Mouse (Mus musculus) liver, adult (tissue): ENCODE measurements at regions not wholly inside any gene's neighbourhood (a gene's known extent, or its start where the extent isn't known, plus 50 kb on each side); places are given as distances from the start of the nearest gene placed in this dataset.

Experiments
- GATA4 ChIP-seq: IDR thresholded peaks from 2 replicates; pipeline ENCODE4 v1.6.1; 2014; ENCODE audit warnings: mild to moderate bottlenecking, low read length; ENCODE audit not compliant: insufficient replicate concordance

DNA sequence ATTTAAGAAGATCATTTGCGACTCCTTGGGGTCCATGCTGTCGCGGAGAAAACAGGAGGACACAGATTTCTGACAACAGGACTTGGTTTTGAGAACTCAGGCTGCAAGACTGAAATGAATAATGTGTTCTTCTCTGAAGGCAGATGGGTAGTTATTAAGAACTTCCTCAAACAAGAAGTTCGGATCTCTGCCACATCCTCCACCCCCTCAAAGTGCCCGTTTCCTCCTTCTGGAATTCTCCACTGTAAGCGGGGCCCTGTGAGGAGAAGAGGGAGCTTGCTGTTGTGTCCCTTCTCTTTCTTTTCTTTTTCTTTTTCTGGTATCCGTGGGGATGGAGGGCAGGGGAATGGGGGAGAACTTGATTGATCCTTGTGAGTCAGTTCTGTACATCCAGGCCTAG, 118.9 kb downstream of the 1700020N01Rik start:
- TF ChIP-seq GATA4, result no peak

DNA sequence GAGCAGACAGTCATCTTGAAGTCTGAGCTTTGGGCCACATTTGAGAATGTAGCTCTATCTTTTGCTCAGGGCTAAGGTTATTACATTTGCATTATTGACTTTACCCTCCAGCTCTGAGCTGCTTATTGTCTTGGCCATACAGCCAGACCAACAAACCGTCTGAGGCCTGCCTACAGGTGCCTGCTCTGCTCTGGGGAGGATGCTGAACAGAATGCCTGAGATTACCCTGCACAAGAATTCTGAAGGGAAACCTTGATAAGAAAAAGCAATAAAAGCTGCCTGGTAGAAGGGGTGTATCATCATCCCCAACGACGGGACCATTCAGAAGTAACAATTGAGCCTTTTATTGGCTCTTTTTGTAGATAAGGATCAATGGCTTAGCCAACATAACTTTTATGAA, 119.9 kb downstream of the 1700020N01Rik start:
- no peak for TF ChIP-seq GATA4

DNA sequence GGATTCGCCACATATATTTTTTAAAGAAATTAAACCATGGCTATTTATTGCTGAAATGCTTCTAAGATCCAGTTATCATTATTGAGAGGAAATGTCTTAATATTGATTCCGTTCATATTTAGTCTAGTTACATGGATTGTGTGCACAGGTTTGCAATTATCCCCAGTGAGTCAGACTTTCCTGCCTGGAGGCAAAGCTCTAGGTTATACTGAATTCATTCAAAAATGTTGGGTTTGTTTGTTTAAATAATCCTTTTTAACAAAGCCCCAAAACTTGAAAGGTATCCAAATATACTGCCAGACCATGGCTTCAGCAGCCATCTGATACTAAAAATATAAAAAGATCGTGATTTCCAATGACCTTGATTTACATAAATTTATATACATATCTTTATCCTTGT, 122.5 kb downstream of the 1700020N01Rik start:
- TF ChIP-seq GATA4, result no peak

DNA sequence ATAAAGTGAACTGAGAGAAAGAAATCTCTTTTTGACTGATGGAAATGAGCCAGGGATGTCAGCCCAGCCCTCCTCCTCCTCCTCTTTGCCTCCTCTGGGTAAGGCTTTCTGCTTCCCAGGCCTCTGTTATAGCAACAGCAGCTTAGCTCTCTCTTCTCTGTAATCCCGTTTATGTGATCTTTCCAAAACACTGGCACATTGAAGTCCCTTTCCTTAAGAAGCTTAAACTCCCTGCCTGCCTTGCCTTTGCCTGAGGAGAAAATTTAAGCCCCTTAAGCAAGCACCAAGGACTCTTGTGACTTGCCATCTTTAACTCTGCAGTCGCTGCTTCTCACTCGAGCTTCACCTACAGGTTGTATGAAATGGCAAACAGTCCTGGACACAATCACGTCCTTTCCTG, 125.2 kb downstream of the 1700020N01Rik start:
- no peak for TF ChIP-seq GATA4

DNA sequence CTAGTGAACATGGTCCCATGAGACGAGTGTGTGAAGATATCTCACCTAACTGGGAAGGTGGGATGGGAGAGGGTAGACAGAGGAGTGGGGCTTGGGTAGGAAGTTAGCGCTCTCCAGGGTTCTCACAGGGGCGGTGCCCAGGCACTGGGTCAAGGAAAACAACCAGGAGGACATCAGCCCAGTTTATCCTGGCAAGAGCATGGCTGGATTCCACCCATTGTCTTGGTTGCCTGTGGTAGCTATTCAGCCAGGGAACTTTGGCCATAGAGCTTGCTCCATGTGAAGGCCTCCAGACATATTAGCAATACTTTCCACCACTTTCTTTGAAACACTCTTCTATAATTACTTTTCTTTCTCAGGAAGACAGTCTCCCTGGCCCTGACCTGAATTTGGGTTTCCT, 131.4 kb downstream of the 1700020N01Rik start:
- TF ChIP-seq GATA4, result no peak

DNA sequence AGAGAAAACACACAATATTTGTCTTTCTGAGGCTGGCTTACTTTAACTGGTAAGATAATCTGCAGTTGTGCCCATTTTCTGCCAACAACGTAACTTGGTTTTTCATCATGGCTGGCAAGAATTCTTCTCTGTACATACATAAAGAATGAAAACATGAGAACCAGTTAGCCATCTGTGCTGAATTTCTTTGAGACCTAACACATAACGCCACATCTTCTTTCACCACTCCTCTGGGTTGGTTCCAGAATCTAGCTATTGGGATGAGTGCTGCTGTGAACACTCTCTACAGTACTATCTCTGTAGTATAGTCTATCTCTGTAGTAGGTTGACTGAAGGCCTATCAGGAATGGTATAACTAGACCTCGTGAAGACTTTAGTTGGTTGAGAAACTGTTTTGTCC, 132.1 kb downstream of the 1700020N01Rik start:
- TF ChIP-seq GATA4, result no peak

DNA sequence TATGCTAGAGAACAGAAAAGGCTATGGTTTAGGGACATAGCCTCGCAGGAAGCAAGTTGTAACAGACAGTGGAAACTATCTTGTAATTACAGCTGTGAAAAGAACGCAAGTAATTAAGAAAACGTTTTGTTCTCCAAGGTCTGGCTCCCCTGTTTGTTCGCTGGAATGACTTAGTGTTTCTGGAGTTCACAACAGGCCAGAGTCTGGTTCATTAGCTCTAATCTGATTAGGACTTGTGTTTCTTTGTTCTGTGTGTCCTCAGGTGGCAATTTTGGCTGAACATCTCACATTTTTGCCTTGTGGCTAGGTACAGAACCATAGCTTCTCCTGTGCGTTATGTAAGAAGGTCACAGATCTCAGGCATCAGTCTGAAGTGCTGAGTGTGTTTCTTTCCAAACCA, 141.7 kb upstream of the Sgk1 start:
- TF ChIP-seq GATA4, result no peak

DNA sequence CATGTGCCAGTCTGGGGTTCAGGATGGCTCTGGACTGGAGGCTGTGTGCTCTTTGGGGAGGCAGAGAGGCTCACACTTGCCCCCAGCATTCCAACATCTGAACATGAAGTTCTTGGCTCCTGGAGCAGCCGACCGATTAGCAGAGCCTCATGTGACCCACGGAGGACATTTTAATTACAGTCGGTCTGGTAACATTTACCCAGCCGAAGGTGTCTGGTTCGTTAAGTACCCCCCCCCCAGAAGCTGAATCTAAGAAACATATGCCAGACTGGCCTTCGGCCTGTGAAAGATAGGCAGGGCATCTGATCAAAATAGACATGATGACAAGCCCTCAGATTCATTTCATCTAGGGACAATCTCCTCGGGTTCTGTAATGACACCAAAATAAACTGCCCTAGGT, 140.4 kb upstream of the Sgk1 start:
- TF ChIP-seq GATA4, result no peak

DNA sequence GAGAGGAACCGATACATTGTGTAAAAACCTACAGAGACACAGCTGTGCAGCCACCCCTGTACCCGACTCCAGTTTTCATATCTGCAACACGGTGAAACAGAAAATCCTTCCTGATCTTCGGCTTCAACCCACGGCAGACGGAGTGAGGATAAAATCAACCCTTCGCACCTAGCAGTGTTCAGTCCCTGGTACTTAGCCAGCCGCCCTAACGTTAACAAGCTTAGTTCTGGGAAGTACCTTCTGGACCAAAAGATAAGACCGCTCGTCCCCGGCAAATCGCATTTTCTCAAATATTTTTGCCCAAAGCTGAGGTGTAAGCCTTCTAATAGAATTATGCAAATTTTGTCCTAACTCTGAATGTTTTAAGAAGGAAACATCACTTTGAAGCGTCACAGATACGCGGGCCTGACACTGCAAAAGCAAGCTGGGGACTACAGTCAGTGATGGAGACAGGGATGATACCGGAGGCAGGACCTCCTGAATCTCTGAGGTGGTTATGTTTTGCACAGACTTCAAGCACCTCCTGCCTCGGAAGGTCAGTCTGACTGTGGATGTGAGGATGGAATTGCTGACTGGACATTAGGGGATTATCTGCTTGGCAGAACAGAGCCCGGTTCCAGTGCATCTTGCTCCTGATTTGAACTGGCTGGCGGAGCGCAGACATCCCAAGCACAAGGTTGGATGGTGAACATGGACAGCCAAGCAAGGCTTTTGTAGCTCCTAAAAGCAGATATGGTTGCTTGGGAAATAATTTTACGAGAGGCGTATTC, 139.8 kb upstream of the Sgk1 start:
- no peak for TF ChIP-seq GATA4

DNA sequence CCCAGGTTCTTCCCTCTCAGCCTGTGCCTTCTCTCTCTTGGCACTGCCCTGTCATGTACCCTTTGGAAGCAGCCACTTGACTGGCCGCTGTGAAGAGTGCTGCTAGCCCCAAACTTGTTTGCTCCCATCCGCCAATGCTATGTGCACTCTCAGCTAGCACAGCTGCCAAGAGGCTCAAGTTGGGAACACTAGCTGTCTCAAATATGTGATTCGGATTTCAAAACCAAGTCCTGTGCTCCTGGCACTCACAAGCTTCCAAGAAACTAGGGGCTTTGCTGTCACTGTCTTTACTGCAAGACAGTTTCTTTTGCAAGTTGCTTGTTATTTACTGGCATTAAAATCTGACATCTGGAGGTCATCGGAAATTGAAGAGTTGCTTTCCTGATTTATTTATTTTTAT, 138.6 kb upstream of the Sgk1 start:
- no peak for TF ChIP-seq GATA4

DNA sequence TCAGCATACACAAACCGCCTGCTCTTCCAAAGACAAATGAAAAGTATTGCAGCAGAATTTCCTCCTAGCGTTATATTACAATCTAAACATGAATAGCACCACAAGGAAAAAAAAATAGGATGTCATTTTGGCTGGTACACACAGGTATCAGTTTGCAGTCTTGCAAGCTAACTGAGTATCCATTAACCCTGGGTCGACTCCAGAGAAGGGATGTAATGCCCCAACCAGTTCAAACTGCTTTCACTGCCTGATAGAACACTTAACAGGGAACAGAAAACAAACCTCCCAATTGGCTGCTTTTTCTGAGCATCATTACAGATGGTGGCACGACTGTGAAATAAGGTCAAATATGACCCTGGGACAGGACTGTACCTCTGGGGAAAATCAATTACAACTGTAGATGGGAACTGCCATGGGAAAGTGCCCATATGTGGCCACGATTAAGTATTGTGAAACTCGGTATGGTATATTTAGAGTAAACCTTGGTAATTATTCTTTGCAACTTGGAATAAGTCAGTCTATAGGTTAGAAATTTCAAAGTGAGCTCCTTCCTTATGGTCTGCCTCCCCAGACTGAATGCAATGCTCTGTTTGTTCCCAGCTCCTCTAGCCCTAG, 137.5 kb upstream of the Sgk1 start:
- TF ChIP-seq GATA4, result no peak

DNA sequence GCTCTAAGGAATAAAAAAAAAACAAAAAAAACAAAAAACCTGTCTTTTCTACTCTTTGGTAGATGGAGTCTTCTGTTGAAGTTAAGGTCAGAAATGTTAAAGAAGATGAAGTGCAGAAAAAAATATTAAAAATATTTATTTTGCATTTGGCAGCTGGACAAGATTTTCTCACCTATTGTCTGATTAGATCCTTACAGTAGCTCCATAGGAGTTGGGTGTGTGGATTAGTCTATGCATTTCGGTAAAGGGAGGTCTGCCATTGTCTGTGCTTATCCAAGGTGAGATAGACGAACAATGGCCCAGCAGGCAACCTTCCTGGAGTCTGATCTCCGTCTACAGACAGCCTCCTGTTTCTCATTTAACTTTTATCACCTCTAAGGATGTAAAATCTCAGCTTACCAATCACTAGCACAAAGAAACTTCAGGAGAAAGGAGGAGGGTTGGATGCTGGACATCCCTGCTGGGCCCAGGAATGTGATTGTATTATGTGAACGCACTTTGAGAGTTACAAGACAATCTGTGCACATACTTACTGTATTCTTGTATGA, 136.0 kb upstream of the Sgk1 start:
- TF ChIP-seq GATA4, result no peak

DNA sequence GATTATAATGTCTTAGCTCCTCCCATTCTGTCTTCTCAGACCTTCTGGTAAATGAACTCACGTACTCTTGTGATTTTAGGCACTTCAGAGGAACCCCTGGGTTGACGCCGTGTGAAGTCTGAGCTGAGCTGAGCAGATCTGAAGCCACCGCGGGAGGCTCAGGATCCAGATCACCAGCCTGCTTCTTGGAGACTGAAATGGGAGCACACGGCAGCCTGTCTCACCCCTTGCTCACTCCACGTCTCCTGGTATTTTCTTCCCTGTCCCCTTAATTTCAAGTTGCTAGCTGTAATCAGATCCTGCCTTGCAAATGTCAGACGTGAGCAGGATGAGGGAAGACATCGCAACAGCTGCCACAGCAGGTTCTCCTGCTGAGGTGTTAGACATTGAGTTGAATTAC, 135.3 kb upstream of the Sgk1 start:
- TF ChIP-seq GATA4, result no peak

DNA sequence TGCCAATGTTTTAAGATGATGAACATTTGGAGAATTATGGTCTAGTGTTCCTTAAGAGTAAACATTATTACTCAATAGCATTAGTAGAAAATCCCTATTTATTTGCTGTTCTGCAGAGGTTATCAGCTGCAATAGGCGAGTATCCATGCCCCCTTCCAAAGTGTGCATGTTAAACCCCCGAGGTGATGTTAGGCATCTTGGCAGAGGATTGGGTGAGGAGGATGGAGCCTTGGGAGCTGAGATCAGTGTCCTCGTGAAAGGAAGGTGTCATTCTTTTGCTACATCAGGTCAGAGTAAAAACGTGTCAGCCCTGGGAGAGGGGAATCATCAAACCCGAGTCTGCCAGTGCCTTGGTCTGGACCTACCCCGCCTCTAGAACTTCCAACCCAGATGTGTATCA, 130.7 kb upstream of the Sgk1 start:
- TF ChIP-seq GATA4, result no peak

DNA sequence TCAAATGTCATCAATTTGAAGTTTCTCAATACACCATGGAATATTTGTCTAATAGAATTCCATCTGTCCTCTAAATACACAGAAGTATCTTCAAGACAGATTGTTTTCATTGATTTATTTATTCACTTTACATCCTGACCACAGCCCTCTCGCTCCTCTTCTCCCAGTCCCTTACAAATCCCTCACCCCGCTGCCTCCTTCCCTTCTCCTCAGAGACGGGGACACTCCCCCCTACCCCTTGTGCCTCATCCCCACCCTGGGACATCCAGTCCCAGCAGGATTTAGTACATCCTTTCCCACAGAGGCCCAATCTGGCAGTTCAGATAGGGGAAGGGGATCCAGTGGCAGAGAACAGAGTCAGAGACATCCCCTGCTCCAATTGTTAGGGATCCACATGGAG, 129.6 kb upstream of the Sgk1 start:
- TF ChIP-seq GATA4, result no peak

DNA sequence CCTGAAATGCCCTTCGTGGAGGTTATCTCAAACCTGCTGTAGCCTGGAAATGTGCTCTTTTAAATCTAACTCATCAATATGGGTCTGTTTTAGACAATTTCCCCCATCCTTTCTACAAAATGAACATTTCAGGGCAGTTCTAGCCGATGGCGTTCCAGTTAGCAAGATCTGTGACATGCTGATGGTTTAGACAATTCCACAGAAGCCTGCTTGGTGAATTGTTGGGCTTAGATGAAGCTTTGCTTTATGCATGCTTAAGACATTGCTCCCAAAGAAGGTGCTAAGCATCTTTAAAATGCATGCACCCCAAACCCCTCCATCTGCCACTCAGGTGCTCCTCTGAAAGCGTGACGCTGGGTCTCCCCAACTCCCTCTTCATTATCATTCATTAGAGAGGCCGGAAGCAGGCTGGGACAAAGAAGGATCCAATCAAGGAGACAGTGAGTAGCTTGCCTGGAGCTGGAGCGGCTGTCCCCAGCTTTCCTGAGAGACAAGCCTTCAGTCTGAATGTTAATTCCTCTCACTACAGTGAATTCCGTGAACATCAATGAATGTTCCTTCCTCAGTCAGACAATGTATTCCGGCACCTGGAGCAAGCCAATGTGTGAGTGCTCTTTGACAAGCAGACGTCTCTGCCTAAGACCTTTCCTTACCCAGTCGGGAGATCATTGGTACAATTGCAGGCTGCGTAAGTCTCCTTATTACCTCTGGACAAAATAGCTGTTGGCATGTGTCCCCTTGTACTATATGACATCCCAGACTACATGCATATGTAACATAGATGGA, 127.0 kb upstream of the Sgk1 start:
- no peak for TF ChIP-seq GATA4
